Mouse (Mus musculus): ENCODE results near the gene Tuba1a.

GRCm38 (mm10) chr15:98924682-98925081, 28.8 kb downstream of the Tuba1a start:
- TF ChIP-seq POLR2A (IDR thresholded peaks at IDR 0.05; ENCODE audit: insufficient read depth, low read depth, low read length) = no peak
- no peak for TF ChIP-seq CTCF (IDR thresholded peaks at IDR 0.05; ENCODE audit: insufficient read depth, low read depth, low read length)

Measured in olfactory bulb, adult 2 months (tissue).